Mouse (Mus musculus) spleen, adult 12 weeks (tissue): ENCODE measurements around the gene Rack1.
A peak's percentile ranks its signal among the peaks of the same experiment; 100 is the strongest.
"Not testable (repeated sequence)": the region's sequence is repeated elsewhere in the genome, so short reads cannot be mapped to it uniquely, and the experiment has no call there.

Experiments used
- DNase-seq: peaks from one replicate; pipeline ENCODE4 v3.0.0; 2022; ENCODE audit warnings: low spot score

Gene Rack1

GRCm38 (mm10) chr11:48819614-48820307 lies 19.6 kb downstream of the Rack1 start:
- DNase-seq = no peak

GRCm38 (mm10) chr11:48820308-48820674 lies 20.2 kb downstream of the Rack1 start:
- DNase-seq = no peak

- not testable (repeated sequence) for DNase-seq
Observed at GRCm38 (mm10) chr11:48821299-48821698, 21.2 kb downstream of the Rack1 start.

- no peak for DNase-seq
Observed at GRCm38 (mm10) chr11:48822768-48823512, 22.8 kb downstream of the Rack1 start.

GRCm38 (mm10) chr11:48823536-48823972 lies 23.4 kb downstream of the Rack1 start:
- DNase-seq = peak; percentile 76

GRCm38 (mm10) chr11:48824311-48824830 lies 24.2 kb downstream of the Rack1 start:
- no peak for DNase-seq

- peak; percentile 42 for DNase-seq
Observed at GRCm38 (mm10) chr11:48825979-48826751, 26.0 kb downstream of the Rack1 start, which contains the start of the genes Trim7 and Gm12184. TSS of gene Trim7 (plus strand) at chr11:48826140. TSS of gene Gm12184 (minus strand) at chr11:48826655.

GRCm38 (mm10) chr11:48826752-48827096 lies 26.6 kb downstream of the Rack1 start:
- no peak for DNase-seq

- no peak for DNase-seq
Observed at GRCm38 (mm10) chr11:48827926-48828325, 27.8 kb downstream of the Rack1 start.

- DNase-seq = no peak
Observed at GRCm38 (mm10) chr11:48830279-48830678, 30.1 kb downstream of the Rack1 start.

- no peak for DNase-seq
Observed at GRCm38 (mm10) chr11:48831273-48831672, 31.1 kb downstream of the Rack1 start.

GRCm38 (mm10) chr11:48833078-48833730 lies 33.1 kb downstream of the Rack1 start:
- DNase-seq = no peak

GRCm38 (mm10) chr11:48833731-48834639 lies 33.9 kb downstream of the Rack1 start:
- peak; percentile 89 for DNase-seq

- no peak for DNase-seq
Observed at GRCm38 (mm10) chr11:48835923-48836322, 35.8 kb downstream of the Rack1 start.

GRCm38 (mm10) chr11:48836990-48837309 lies 36.8 kb downstream of the Rack1 start:
- no peak for DNase-seq

GRCm38 (mm10) chr11:48837310-48838180 lies 37.4 kb downstream of the Rack1 start:
- peak; percentile 44 for DNase-seq

- peak; percentile 43 for DNase-seq
Observed at GRCm38 (mm10) chr11:48838181-48838797, 38.2 kb downstream of the Rack1 start.

- no peak for DNase-seq
Observed at GRCm38 (mm10) chr11:48838879-48839680, 38.9 kb downstream of the Rack1 start.

GRCm38 (mm10) chr11:48840805-48841204 lies 40.7 kb downstream of the Rack1 start:
- no peak for DNase-seq
